Mouse (Mus musculus) heart, postnatal 4 days (tissue): Measurements from ENCODE around the gene Slc25a13. TPM values are rescaled to one million over a fixed set of nuclear protein-coding genes. Genes with fewer than 3 reads are reported as not detected.

Source experiments
- DNase-seq: peaks from one replicate; pipeline ENCODE4 v3.0.0; 2021
- total RNA-seq, 2 experiments: library from RNA; stranded (reverse); gene quantifications; 2 replicates each; pipeline ENCODE4 v1.2.3; 2021

Slc25a13 gene
- total RNA-seq, 2 experiments from 2014 or later, result 65.8 to 67.9 TPM

GRCm38 (mm10) chr6:6112767-6113528 is 104.0 kb downstream of the Slc25a13 start:
- no peak for DNase-seq

GRCm38 (mm10) chr6:6107419-6107966 is 109.5 kb downstream of the Slc25a13 start:
- no peak for DNase-seq

DNA sequence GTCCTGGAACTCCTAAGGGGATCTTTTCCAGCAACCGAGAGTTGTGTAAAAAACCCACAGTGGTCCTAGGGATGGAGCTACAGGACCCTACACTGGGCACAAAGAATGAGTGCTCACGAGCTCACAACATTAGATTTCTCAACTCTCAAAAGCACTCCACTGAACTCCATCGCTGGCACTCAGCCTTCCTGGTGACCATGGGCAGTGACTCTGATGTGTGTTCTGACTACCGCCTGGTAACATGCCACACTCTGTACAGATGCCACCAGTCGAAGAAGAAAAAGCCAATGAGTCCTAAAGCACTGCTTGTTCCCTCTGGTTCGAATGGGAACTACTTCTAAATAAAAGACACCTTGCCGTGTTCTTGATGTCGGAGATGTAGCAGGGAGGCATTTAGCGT is 111.4 kb downstream of the Slc25a13 start:
- DNase-seq, result no peak

GRCm38 (mm10) chr6:6103469-6103868 is 113.5 kb downstream of the Slc25a13 start:
- DNase-seq, result no peak

- DNase-seq, result no peak
Observed at GRCm38 (mm10) chr6:6101605-6102004, 115.4 kb downstream of the Slc25a13 start.

DNA sequence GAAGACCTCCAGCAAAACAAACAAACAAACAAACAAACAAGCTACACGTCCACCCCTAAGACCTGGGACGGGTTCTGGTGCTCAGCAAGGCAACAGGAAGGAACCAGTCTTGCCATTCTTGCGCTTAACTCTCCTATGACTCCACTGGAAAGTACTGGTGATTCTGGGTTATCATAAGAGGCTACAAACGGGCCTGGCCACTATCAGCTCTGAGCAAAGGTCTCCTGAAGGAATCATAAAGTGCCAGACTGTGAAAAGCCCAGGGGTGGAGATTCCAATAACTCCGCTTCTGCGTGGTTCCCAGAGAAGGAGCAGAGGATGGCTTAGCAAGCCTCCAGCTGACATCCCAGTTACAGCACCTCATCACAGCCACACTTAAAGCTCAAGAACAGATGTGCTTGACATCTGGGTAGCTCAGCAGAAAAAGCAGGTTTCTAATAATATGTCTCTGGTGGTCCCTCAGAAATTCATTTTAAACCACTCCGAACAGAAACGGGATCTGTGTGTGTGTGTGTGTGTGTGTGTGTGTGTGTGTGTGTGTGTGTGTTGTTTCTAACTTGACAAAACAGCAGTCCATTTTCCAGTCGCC is 116.0 kb downstream of the Slc25a13 start:
- no peak for DNase-seq

DNA sequence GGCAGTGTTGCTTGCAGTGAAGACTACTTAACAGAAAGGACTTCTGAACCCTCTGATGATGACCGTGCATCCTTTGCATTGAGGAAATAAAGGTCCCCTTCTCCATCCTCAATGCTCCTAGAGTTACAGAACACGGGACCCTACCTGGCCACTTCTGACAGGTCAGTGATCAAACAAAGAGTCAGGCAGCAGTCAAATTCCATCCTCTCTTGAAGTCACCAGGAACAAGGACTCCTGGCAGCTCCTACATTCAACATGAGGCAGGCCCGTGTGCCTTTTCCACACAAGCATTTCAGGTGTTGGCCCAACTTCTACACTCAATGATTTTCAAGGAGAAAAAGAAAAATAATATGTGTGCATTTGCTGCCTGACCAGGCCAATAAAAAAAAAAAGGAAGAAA is 123.0 kb downstream of the Slc25a13 start:
- DNase-seq, result no peak

DNA sequence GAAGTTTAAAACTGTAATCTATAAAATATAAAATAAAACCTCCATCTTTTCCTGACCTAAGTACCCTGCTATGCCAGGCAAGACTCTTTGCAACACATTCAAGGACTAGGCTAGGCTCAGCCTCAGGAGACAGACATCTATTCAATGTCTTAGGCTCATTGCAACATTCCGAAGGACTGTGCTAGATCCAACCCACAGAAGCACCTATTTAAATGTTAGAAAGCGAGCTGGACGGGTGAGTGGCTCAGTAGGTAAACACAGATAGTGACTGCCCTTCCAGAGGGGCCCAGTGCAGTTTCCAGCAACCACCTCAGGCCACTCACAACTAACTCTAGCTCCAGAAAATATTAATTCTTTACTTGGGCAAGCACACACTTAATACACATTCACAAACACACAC is 123.5 kb downstream of the Slc25a13 start:
- no peak for DNase-seq

GRCm38 (mm10) chr6:6092497-6092896 is 124.5 kb downstream of the Slc25a13 start:
- no peak for DNase-seq

- peak; percentile 14 for DNase-seq
Observed at GRCm38 (mm10) chr6:6091016-6091415, 126.0 kb downstream of the Slc25a13 start.

- DNase-seq, result peak; percentile 81
Observed at GRCm38 (mm10) chr6:6088151-6088550, 128.8 kb downstream of the Slc25a13 start.

GRCm38 (mm10) chr6:6080484-6080883 is 136.5 kb downstream of the Slc25a13 start:
- DNase-seq, result no peak

DNA sequence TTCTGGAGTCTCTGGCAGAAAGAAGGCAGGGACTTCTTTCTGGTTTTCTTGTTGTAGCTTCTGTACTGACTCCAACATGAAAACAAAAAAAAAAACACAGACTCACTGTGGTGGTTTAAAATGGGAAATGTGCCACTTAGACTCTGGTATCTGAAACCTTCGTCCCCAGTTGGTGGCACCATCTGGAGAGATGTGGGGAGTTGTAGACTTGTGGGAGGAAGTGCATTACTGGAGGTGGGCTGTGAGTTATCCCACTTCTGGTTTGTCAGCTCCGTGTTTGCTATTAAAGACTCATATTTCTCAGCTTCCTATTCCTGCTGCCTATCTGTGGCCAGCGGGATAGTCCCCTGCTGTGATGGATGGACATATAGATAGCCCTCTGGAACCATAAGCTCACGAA is 139.7 kb downstream of the Slc25a13 start:
- no peak for DNase-seq

- DNase-seq, result no peak
Observed at GRCm38 (mm10) chr6:6075940-6076447, 141.0 kb downstream of the Slc25a13 start.

GRCm38 (mm10) chr6:6071038-6071437 is 145.9 kb downstream of the Slc25a13 start:
- DNase-seq, result no peak

- DNase-seq, result no peak
Observed at GRCm38 (mm10) chr6:6070015-6070414, 147.0 kb downstream of the Slc25a13 start.

GRCm38 (mm10) chr6:6067201-6067600 is 149.8 kb downstream of the Slc25a13 start:
- DNase-seq, result no peak

GRCm38 (mm10) chr6:6058548-6058947 is 158.4 kb downstream of the Slc25a13 start:
- DNase-seq, result no peak

GRCm38 (mm10) chr6:6053946-6054345 is 163.0 kb downstream of the Slc25a13 start:
- DNase-seq, result no peak

- no peak for DNase-seq
Observed at GRCm38 (mm10) chr6:6052696-6053095, 164.3 kb downstream of the Slc25a13 start.

GRCm38 (mm10) chr6:6046729-6047424 is 170.1 kb downstream of the Slc25a13 start:
- no peak for DNase-seq

- DNase-seq, result no peak
Observed at GRCm38 (mm10) chr6:6038773-6039550, 178.0 kb downstream of the Slc25a13 start.
